Mouse (Mus musculus) kidney, adult 2 months (tissue): Measurements from ENCODE around the gene Sit1.

Experiments
- CTCF ChIP-seq: fragments of 200-500 bp; conservative IDR thresholded peaks from 2 replicates; pipeline ENCODE4 v1.5.1; 2011; ENCODE audit warnings: low read depth, mild to moderate bottlenecking, control low read depth, low read length, moderate library complexity, mixed read lengths; ENCODE audit not compliant: insufficient read depth, insufficient read length
- POLR2A ChIP-seq: fragments of 200-500 bp; IDR thresholded peaks from one replicate; pipeline ENCODE4 v1.6.1; 2011; ENCODE audit warnings: low read depth, low read length, control low read depth

- TF ChIP-seq POLR2A (no peak), CTCF (no peak)
Measured at GRCm38 (mm10) chr4:43443511-43443910, 40.0 kb downstream of the Sit1 start.
